Mouse (Mus musculus) limb, embryonic 15.5 days (tissue): Measurements from ENCODE around the gene Tspan5. TPM values are rescaled to one million over a fixed set of nuclear protein-coding genes. Genes with fewer than 3 reads are reported as not detected.

Experiments used
- ATAC-seq: fragments of 200-750 bp; cut with Nextera tagmentation; 2 replicates; pipeline ENCODE4 v1.8.0; 2017; ENCODE audit warnings: low read depth, moderate TSS enrichment; ENCODE audit not compliant: insufficient number of reproducible peaks, low FRiP score, low TSS enrichment
- H3K27ac ChIP-seq: fragments of 300-500 bp; sonication (generic); 2 replicates; pipeline ENCODE4 v1.5.1; 2015; ENCODE audit warnings: moderate library complexity, mild to moderate bottlenecking, inconsistent platforms
- H3K27me3 ChIP-seq: fragments of 300-500 bp; sonication (generic); 2 replicates; pipeline ENCODE4 v1.6.1; 2015; ENCODE audit warnings: inconsistent platforms
- H3K36me3 ChIP-seq: fragments of 300-500 bp; sonication (generic); 2 replicates; pipeline ENCODE4 v1.6.1; 2015; ENCODE audit warnings: inconsistent platforms
- H3K4me1 ChIP-seq: fragments of 300-500 bp; sonication (generic); 2 replicates; pipeline ENCODE4 v1.6.1; 2015; ENCODE audit warnings: inconsistent platforms
- H3K4me2 ChIP-seq: fragments of 300-500 bp; sonication (generic); 2 replicates; pipeline ENCODE4 v1.6.1; 2015; ENCODE audit warnings: mild to moderate bottlenecking, inconsistent platforms
- H3K4me3 ChIP-seq: fragments of 300-500 bp; sonication (generic); 2 replicates; pipeline ENCODE4 v1.5.1; 2015; ENCODE audit warnings: mild to moderate bottlenecking, inconsistent platforms
- H3K9ac ChIP-seq: fragments of 300-500 bp; sonication (generic); 2 replicates; pipeline ENCODE4 v1.6.1; 2015; ENCODE audit warnings: inconsistent platforms
- H3K9me3 ChIP-seq: fragments of 300-500 bp; sonication (generic); 2 replicates; pipeline ENCODE4 v1.6.1; 2016; ENCODE audit warnings: inconsistent platforms
- WGBS: fragments of 180-500 bp; shearing (Covaris S2); methylation state at CpG from one replicate; pipeline ENCODE4 v1.1.7; 2015; 5-methylcytosine and 5-hydroxymethylcytosine counted together
- polyA plus RNA-seq: library from polyadenylated mRNA; unstranded; fragments of >200 nt; fragmentation: Nextera tagmentation; extraction: Ambion mirVana; gene quantifications from 2 replicates; pipeline ENCODE4 v1.2.1, GENCODE M21; 2015

Gene Tspan5
- polyA plus RNA-seq, 1 experiment from 2014 or later, result 44.7 TPM

DNA sequence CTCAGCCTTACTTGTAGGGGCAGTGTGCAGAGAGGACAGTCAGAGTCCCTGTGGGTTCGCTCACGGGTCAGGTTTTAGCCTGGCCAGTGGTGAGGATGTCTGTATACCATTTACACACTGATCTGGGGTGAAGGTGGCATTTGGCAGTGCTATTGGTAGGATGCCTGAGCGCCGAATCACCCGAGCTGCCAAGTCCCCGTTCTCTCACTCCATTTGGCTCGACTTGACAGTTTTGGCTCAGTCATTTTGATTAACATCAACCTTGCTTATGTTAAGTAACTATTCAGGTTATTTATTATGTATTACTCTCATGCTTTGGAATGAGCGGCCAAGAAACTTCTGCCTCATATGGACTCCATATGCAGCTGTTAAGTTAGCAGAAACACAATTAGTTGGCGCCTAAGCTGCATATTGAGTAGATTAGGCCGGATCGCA is 18.7 kb downstream of the Tspan5 start:
- Histone ChIP-seq H3K4me1 (peaks cover 21% of the 10 kb centered on the region), H3K9ac (no peak overlapping the region), H3K36me3 (no peaks in the 10 kb centered on the region), H3K27ac (peak overlapping the region; percentile 67), H3K4me2 (peak overlapping the region; percentile 22; the same call in 1 of the 2 replicates), H3K9me3 (no peaks in the 10 kb centered on the region), H3K27me3 (no peaks in the 10 kb centered on the region), H3K4me3 (no peak overlapping the region)
- ATAC-seq, result peak; percentile 72
- WGBS, result 29% methylated on average over 11 of the region's 11 CpGs

DNA sequence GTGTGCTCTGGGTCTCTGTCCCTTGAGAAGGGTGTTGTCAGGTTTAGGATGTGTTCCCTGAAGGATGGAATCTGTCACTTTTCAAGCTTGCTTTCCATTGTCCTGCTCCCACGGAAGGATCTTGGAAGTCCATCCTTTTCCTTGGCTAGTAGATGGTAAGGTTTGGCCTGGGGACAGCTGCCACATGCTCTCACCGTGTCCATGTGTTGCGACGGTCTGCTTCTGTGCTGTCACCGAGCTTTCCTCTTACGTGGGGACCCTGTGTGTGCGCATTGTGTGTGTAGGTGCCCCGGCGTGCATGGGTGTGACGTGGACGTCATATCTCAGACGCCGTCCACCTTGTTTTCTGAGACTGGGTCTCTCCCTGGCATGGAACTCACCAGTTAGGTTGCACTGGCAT is 19.5 kb downstream of the Tspan5 start:
- Histone ChIP-seq H3K9me3 (no peaks in the 10 kb centered on the region), H3K27ac (peak overlapping the region; percentile 67), H3K9ac (no peak overlapping the region), H3K4me1 (peaks cover 21% of the 10 kb centered on the region), H3K36me3 (no peaks in the 10 kb centered on the region), H3K27me3 (no peaks in the 10 kb centered on the region), H3K4me3 (no peak overlapping the region), H3K4me2 (no peak overlapping the region)
- no peak for ATAC-seq
- 90% methylated on average over 13 of the region's 13 CpGs for WGBS

DNA sequence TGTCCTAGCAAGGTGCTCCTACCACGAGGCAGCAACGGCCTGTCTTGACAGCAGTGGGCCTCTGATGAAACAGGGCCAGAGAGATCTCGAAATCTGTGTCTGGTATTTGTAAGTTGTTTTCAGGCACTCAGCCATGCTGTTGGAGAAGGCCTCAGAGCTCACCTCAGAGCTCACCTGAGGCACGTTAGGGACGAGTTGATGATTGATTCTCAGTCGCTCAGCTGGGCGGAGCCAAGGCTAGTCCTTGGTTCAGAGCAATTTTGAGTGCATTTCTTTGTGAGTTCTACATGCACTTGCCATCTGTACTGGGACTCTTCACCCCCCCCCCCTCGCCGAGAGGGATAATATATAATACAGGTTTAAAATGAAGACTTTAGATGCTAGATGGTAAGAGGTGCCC is 21.9 kb downstream of the Tspan5 start:
- Histone ChIP-seq H3K4me3 (no peak overlapping the region), H3K27me3 (no peaks in the 10 kb centered on the region), H3K9ac (no peak overlapping the region), H3K36me3 (no peaks in the 10 kb centered on the region), H3K27ac (no peak overlapping the region), H3K4me2 (no peak overlapping the region), H3K9me3 (no peaks in the 10 kb centered on the region), H3K4me1 (peaks cover 25% of the 10 kb centered on the region)
- ATAC-seq, result no peak
- WGBS, result 78% methylated on average over 9 of the region's 9 CpGs

DNA sequence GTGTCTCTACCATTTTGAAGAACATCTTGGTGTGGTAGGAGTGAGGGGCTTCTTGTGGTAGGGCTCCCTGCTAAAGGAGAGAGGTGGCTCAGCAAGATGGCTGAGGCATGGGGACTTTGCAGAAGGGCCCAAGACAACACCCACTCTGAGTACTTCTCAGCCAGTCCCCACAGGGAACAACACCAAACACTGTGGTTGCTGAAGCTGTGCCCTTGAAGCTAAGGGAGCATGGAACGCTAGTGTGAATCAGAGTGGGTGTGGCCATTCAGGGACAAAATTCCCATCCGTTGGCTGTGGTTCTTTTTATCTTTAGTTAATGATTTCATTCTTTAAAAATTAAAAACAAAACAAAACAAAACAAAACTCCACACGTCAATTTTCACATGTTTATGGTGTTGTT is 22.8 kb downstream of the Tspan5 start:
- no peaks in the 10 kb centered on the region for H3K27me3 ChIP-seq
- no peak overlapping the region for H3K9ac ChIP-seq
- no peak overlapping the region for H3K4me2 ChIP-seq
- H3K27ac ChIP-seq, result no peak overlapping the region
- no peak overlapping the region for H3K4me3 ChIP-seq
- peaks cover 29% of the 10 kb centered on the region for H3K4me1 ChIP-seq
- no peaks in the 10 kb centered on the region for H3K36me3 ChIP-seq
- WGBS, result 64% methylated on average over 3 of the region's 3 CpGs
- H3K9me3 ChIP-seq, result no peaks in the 10 kb centered on the region
- no peak for ATAC-seq

DNA sequence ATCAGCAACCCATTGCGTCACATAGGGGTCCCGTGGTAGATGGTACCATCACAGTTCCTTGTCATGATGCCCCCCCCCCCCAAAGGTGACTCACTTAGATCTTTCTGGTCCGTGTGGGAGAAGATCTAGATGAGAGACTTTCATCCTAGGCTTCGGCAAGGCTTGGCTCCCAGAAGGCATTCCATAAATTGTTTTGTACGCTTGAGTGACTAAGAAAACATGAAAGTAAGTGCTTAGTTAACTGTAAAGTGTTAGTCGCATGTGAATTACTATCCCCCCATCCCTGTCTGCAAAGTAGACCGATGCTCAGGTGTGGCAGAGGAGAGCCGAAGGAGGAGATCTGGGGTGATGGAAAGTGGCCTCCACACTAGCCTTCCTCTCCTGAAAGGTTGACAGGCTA is 25.0 kb downstream of the Tspan5 start:
- no peak overlapping the region for H3K27ac ChIP-seq
- H3K4me1 ChIP-seq, result peaks cover 18% of the 10 kb centered on the region
- WGBS, result 71% methylated on average over 8 of the region's 8 CpGs
- no peak overlapping the region for H3K4me2 ChIP-seq
- no peak for ATAC-seq
- H3K9me3 ChIP-seq, result no peaks in the 10 kb centered on the region
- no peak overlapping the region for H3K4me3 ChIP-seq
- no peaks in the 10 kb centered on the region for H3K27me3 ChIP-seq
- H3K36me3 ChIP-seq, result no peaks in the 10 kb centered on the region
- H3K9ac ChIP-seq, result no peak overlapping the region

DNA sequence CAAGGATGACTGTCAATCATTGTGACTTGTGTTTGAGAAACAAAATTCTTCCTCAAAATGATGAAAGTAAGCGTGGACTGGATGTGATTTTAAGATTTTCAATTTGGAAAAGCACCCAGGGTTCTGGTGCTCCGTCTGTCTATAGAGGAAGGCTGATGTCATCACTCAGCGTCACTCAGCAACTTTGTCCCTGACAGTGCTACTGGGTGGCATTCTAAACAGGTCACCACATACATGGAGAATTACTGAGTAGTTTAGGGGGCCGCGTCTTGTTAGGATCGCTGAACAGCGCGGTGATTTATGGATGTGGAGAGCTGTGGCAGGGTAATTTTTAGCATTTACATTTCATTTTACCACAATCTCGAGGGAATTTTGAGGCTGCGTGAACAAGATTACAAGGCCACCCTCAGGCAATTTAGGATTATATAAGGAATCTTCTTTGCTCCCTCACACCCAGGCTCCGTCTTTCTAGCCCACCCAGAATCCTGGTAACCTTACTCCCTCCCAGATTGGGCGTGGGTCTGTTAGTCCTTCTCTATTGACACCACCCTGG is 26.6 kb downstream of the Tspan5 start:
- Histone ChIP-seq H3K27ac (no peak overlapping the region), H3K4me3 (no peak overlapping the region), H3K27me3 (no peaks in the 10 kb centered on the region), H3K36me3 (no peaks in the 10 kb centered on the region), H3K4me1 (peaks cover 20% of the 10 kb centered on the region), H3K9me3 (no peaks in the 10 kb centered on the region), H3K4me2 (no peak overlapping the region), H3K9ac (no peak overlapping the region)
- 46% methylated on average over 12 of the region's 12 CpGs for WGBS
- no peak for ATAC-seq

DNA sequence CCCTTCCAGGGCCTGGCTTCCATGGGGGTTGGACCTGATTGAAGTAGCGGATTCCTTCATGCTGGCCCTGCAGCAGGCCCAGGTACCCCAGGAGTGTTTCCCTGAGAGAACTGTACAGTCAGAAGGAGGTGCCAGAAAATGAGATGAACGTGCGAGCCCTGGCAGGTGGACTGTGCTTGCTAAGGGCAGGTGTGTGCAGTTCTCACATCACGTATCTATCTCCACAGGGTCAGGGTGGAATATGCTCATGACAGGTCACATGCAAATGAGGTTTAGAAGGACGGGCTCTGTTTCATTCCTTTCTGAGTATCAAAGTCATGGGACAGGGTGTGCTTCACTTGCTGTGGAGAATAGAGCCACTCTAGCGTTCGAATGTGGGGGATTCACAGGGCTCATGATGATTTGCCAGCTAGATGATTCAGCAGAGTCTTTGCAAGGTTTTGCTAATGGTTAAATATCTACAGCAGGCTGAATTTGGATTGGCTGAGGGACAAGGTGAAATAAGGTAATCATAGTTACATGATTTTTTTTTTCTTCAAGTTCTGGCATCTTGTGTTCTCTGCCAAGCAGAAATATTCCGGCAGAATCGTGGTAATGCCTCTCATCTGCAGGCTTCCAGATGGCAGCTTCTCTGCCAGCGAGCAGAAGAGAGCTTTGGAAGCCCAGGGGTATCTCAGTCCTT is 28.8 kb downstream of the Tspan5 start:
- H3K9me3 ChIP-seq, result no peaks in the 10 kb centered on the region
- no peak for ATAC-seq
- H3K36me3 ChIP-seq, result no peaks in the 10 kb centered on the region
- no peak overlapping the region for H3K9ac ChIP-seq
- H3K4me1 ChIP-seq, result peaks cover 35% of the 10 kb centered on the region
- H3K4me3 ChIP-seq, result no peak overlapping the region
- no peak overlapping the region for H3K4me2 ChIP-seq
- H3K27ac ChIP-seq, result no peak overlapping the region
- no peaks in the 10 kb centered on the region for H3K27me3 ChIP-seq
- 76% methylated on average over 10 of the region's 10 CpGs for WGBS

DNA sequence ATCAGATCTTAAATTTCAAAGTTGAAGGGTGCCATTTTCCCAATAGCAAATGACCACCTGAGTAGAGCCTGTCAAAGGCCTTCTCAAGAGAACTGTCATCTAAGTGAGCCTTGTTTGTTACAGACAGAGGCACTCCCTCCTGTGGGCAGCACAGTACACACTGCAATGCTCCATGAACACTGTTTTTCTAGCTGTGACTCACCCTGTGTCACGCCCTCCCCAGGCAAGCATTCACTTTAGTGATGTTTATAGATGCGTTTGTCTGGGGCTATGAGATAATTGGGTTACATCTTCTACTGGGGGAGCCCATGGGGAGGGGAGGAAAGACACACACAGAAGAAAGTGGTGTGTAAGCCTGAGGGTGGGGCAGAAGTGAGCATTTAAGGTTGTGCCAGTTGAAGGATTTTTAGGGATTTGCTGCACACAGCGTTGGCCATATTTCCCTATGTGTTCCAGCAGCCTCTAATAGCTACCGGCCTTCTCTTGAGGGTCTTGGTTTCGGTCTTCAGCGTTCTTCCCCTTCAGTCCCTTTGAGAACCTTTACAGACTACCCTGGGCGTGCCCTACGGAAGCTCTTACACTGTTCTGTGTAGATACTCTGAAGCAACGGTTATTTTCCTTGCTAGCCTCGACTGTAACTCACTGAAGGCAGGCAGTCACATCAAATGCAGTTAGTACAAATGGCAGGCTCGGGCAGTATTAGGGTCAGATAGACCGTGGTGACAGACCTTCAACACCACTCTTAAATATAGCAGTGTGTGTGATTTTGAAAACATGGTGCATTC is 29.7 kb downstream of the Tspan5 start:
- no peak for ATAC-seq
- peaks cover 41% of the 10 kb centered on the region for H3K4me1 ChIP-seq
- no peaks in the 10 kb centered on the region for H3K27me3 ChIP-seq
- no peak overlapping the region for H3K4me2 ChIP-seq
- no peak overlapping the region for H3K27ac ChIP-seq
- WGBS, result 81% methylated on average over 12 of the region's 12 CpGs
- H3K9me3 ChIP-seq, result no peaks in the 10 kb centered on the region
- H3K36me3 ChIP-seq, result no peaks in the 10 kb centered on the region
- no peak overlapping the region for H3K4me3 ChIP-seq
- no peak overlapping the region for H3K9ac ChIP-seq

DNA sequence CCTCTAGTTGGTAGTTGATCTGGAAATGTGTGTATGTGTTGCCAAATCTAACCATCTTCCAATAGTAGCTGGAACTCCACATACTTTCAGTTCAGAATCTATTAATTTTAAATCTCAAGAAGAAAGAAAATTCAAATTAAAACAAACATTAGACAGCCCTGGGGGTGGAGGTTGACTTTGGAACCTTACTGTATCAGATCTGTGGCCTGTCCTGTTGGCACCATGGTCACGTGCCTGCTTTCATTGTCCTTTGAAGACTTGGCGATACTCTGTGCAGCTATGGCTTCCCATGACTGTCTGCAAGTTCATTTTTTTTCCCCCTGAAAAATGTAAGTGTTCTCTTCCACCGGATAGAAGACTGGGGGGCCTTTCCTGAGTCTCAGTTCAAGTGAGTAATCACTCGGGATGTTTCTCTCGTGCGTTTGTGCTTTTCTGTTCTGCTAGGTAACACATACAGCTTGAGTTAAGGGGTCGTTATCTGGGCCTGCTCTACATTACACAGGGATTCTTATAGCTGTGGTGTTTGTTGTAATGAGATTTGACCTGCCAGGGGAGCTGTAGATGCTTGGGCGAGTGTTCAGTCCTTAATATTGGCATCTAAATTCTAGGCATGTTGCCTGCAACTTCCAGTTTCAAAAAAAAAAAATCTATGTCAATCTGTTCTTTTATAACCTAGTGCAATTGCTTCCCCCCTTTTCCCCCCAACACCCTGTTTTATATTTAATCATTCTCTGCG is 32.0 kb downstream of the Tspan5 start:
- H3K27ac ChIP-seq, result peak overlapping the region; percentile 57
- H3K4me3 ChIP-seq, result no peak overlapping the region
- no peaks in the 10 kb centered on the region for H3K27me3 ChIP-seq
- no peak overlapping the region for H3K9ac ChIP-seq
- peak; percentile 32; the same call in 1 of the 2 replicates for ATAC-seq
- no peak overlapping the region for H3K4me2 ChIP-seq
- 33% methylated on average over 9 of the region's 9 CpGs for WGBS
- H3K4me1 ChIP-seq, result peaks cover 43% of the 10 kb centered on the region
- H3K36me3 ChIP-seq, result no peaks in the 10 kb centered on the region
- no peaks in the 10 kb centered on the region for H3K9me3 ChIP-seq

DNA sequence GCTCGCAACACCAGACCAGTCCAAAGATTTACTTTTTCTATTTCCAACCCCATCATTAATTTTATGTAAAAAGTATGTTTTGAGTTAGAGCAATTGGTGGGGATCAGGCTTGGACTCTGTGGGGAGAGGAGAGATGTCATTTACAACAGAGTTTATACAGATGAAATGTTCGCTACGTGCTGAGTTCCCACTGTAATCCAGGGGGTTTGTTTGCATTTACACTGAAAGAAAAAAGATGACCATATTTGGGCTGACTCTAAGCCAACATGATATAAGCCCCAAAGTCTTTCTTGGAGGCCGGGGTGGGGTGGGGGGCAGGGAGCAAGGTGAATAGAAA is 32.6 kb downstream of the Tspan5 start:
- Histone ChIP-seq H3K4me1 (peaks cover 45% of the 10 kb centered on the region), H3K9me3 (no peaks in the 10 kb centered on the region), H3K27me3 (no peaks in the 10 kb centered on the region), H3K4me2 (no peak overlapping the region), H3K4me3 (no peak overlapping the region), H3K27ac (peak overlapping the region; percentile 67; the same call in 1 of the 2 replicates), H3K9ac (no peak overlapping the region), H3K36me3 (no peaks in the 10 kb centered on the region)
- WGBS, result 36% methylated on average over 4 of the region's 4 CpGs
- peak; percentile 70 for ATAC-seq

DNA sequence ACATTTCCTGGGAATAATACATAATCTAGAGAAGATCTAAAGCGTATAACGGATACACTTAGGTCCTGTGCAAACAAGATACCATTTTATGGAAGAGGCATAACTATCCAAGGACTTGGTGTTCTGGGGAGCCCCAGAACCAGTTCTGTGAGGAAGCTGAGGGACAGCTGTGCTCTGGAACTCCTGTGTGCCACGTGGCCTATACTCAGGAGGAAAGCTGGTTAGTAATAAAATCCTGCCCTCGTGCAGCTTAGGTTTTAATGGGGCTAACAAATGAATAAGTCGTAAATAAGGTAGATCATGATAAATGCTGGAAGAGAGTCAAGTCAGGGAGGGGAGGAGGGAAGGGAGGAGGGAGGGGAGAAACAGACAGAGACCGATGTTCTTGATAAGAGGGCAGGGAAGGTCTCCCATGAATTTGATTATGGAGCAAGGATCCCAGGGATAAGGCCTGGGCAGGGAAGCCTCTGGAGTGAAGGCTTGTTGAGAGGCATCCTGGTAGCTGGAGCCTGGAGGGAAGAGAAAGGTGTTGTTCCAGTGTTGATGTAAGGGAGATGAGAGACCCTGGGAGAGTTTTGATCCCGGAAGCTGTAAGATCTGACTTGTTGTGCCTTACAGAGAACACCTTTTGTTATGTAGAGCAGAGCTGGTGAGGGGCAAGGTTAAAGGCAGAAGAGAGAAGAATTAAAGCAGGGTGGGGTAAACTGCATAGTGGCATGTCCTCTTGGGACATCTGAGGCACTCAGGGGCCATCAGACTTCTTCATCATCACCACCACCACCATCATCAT is 34.1 kb downstream of the Tspan5 start:
- H3K36me3 ChIP-seq, result no peaks in the 10 kb centered on the region
- no peak for ATAC-seq
- H3K9me3 ChIP-seq, result no peaks in the 10 kb centered on the region
- H3K9ac ChIP-seq, result no peak overlapping the region
- peaks cover 37% of the 10 kb centered on the region for H3K4me1 ChIP-seq
- H3K27me3 ChIP-seq, result no peaks in the 10 kb centered on the region
- H3K4me3 ChIP-seq, result no peak overlapping the region
- 43% methylated on average over 7 of the region's 7 CpGs for WGBS
- no peak overlapping the region for H3K4me2 ChIP-seq
- no peak overlapping the region for H3K27ac ChIP-seq
